Mouse (Mus musculus): ENCODE results near the gene Pmvk. TPM values are rescaled to one million over a fixed set of nuclear protein-coding genes. Genes with fewer than 3 reads are reported as not detected.

Gene Pmvk
- polyA plus RNA-seq, 1 experiment = 82.0 TPM

DNA sequence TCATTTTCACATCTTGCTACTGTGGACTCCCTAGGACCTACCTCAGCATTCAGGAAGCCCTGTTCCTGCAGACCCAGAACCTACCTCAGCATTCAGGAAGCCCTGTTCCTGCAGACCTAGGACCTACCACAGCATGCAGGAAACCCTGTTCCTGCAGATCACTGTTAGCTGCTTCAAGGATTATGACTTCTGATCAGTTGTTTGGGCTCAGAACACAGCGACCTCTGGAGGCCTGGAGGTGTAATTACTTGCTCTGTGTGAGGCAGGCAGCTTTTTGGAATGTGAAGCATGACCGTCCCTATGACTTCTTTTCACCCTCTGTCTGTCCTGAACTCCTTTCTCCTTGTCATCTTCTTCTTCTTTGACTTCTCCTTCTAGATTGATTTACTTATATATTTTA lies 27.1 kb downstream of the Pmvk start:
- no peak for DNase-seq (ENCODE audit: low read depth)

DNA sequence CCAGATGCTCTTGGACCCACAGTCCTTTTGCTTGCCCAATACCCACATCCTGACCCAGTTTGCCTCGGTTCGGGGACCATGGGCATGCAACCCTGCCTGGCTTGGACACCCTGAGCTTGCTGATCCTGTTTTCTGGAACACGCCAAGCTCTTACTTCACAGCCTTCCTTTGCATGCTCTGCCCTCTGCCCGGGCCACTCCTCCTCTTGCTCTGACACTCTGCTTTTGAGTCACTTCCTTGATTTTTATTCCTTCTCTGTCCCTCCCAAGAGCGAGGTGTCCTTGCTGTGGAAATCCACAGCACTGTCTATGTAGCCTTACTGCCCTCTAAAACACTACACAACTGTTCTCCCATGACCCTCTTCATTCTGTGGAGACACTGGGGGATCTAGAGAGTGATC lies 27.9 kb downstream of the Pmvk start:
- no peak for DNase-seq (ENCODE audit: low read depth)

DNA sequence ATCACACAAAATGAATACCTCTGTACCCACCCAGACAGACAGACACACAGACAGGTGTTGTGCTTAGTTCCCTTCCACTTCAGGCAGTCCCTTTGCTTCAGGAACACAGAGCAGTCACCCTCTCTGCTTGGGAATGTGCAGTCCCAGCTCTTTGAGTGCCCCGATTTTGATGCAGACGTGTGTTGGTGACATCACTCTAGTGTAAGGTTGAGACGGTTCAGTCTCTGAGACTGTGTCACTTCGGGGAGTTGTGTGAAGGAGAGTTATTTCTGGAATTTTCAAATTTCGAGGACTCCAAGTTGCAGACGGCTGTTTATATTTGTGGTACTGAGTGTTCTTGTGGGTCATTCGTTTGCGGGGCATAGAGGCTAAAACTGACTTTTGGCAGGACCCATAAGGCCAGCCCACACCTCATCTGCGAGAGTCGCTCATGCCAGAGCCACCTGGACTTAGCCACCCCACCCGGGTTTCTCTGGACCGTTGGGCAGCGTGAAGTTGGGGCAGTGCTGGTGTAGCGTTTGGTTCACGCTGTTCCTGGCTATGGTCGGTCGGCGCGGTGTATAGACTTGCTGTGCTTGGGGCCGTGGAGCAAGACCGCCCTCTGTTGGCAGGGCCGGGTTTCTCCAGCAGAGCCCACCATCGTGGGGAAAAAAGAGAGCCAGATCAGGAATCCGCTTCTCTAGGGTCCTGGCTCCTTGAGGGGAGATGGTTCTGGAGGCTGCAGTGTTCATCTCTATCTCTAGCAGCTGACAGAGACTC lies 30.6 kb downstream of the Pmvk start:
- DNase-seq (ENCODE audit: low read depth) = no peak

DNA sequence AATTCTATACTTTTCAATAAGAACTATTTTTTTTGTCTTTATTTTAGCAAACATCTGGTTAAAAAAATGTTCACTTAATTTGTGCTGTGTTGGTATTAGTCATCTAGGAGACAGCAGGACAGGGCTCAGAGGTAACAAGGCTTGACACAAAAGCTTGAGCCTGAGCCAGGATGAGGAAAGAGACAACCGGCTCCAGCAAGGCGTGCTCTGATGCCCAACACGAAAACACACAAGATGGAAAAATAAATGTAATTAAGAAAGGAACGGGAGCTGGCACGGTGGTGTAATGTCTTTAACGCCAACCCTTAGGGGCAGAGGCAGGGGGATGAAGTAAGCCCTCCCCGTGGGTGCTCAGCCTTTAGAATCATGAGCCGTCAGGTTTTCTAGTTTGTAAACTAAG lies 31.8 kb downstream of the Pmvk start:
- DNase-seq (ENCODE audit: low read depth) = no peak

DNA sequence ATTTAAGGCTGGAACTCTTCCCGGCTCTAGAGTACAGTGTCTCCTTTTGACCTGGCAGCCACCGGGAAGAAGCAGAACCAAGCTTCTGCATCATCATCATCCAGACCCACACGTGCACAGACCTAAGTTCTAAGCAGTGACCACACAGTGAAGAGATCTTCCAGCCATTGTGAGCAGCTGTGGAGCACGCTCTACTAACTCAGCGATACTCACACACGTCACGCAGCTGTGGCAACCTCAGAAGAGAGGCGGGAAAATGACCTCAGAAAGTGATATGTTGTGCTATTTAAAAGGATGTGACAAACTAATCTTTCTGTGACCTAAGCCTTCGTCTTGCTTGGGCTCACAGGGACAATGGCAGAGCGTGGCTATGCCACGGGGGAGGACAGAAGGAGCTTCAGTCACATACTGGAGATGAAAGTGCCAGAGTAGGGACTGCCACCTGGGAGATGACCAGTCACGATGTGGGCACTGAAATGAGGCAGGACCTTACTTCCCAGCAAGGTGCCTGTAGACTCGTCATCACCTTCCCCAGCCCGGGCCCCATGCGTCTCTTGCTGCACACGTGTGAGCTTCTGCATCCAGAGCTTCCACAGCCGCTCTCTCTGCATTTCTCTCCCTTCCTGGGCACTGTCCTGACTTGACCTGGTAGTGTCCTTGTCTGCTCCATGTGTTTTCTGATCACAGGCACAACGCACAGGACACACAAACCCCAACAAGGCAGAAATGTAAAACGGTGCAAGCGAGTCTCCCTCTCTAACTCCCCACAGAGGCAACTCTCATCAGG lies 32.8 kb downstream of the Pmvk start:
- no peak for DNase-seq (ENCODE audit: low read depth)

DNA sequence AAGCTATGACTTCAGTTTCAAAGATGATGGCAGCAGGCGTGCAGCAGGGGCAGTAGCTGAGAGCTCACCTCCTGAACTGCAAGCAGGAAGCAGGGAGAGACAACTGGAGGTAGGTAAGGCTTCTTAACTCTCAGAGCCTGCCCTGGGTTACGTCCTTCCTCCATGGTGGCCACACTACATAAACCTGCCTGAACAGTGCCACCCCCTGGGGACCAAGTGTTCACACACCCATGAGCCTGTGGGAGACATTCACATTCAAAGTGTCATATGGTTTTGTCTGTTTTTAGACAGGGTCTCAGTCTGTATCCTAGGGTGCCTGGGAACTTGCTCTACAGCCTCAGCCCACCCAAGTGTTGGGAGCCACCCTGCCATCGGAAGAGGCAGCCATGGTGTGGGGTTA lies 36.4 kb downstream of the Pmvk start:
- no peak for DNase-seq (ENCODE audit: low read depth)

DNA sequence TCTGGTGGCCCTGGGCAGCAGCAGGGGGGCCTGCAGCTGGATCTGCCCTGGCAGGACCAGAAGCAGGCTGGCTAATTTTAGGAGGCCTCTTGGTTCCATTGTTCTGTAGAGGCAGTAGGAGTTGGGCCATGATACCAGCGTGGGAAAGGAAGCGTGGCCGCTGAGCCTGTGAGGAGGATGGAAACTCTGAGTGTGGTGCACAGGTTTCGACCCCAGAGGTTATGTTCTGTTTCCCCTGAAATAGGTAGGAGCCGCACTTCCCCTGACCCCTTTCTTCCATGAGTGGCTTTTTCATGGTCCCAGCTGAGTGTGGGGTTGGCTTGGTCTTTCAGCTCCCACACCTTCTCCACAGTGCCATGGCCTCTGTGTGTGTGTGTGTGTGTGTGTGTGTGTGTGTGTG lies 37.2 kb downstream of the Pmvk start:
- DNase-seq (ENCODE audit: low read depth) = no peak

DNA sequence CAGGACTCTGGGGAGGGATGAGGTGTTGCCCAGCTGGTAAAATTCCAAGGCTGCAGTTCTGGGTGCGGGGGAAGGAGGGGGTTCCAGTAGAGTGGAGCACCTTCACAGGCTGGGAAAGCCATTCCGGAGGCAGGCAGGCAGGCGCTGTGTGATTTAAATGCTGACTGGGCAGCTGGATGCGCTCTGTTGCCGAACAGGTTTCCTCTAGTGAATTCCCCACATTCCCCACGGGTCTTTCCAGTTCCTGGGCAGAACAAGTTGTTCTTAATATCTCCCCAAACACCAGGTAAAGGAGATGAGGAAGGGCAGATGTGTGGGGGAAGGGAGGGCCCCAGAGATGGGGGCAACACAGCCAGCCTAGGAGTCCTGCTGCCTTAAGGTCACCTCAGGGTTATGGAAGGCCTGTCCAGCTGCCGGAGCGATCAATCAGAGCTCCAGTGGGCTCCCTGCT lies 38.4 kb downstream of the Pmvk start:
- DNase-seq (ENCODE audit: low read depth) = no peak

DNA sequence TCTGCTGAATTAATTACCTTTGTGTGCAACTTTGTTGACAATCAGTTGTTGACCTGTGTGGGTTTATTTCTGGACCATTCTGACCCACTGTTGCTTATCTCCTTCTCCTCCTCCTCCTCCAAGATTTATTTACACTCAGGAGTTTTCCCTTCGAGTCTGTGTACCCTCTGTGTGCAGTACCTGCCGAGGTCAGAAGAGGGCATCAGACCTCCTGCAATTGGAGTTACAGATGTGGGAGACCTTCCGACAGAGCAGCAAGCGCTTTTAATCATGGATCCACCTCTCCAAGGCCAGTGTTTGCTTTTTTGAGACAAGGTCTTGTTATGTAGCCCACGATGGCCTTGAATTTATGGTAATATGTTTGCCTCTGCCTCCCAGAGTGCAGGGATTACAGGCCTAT lies 40.3 kb downstream of the Pmvk start:
- DNase-seq (ENCODE audit: low read depth) = no peak

DNA sequence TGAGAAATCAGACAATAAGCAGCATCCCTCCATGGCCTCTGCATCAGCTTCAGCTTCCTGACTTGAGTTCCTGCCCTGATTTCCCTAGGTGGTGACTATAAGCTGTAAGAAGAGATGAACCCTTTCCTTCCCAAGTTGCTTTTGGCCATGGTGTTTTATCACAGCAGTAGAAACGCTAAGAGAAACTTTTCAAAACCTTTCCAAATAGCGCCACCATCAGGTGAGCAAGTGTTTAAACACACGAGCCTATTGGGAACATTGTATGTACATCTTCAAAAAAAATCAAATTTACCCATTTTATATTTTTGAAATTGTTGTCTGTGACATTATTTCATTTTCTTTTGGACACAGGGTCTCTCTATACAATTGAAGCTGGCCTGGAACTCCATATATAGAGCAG lies 42.0 kb downstream of the Pmvk start:
- DNase-seq (ENCODE audit: low read depth) = no peak

DNA sequence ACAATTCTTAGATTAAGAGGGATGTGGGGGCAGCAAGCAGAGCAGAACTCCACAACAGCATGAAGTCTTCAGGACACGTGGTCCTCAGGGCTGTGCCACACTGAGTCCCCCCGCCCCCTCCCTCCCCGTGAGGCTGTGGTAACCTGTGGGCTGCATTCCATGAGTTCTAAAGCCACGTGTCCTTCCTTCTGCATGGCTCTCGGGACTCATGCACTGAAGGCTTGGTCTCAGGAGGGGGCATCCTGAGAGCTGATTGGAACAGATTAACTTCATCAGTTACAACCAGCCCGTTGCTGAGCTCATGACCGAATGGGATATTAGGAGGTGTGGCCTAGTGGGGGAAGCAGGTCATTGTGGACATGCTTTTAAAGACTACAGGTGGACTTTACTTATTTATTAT lies 45.4 kb downstream of the Pmvk start:
- DNase-seq (ENCODE audit: low read depth) = no peak

DNA sequence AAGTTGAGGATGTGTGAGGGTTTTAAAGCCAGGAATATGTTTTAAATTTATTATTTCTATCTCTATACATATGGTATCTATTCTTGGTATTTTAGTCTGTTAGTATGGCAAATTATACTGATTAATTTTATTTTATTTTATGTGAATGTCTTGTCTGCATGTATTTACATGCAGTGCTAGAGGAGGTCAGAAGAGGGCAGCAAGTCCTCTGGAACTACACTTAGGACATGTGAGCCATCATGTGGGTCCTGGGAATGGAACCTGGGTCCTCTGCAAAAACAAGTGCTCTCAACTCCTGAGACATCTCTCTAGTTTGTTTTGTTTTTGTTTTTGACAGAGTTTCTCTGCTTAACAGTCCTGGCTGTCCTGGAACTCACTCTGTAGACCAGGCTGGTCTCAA lies 47.1 kb downstream of the Pmvk start:
- no peak for DNase-seq (ENCODE audit: low read depth)

DNA sequence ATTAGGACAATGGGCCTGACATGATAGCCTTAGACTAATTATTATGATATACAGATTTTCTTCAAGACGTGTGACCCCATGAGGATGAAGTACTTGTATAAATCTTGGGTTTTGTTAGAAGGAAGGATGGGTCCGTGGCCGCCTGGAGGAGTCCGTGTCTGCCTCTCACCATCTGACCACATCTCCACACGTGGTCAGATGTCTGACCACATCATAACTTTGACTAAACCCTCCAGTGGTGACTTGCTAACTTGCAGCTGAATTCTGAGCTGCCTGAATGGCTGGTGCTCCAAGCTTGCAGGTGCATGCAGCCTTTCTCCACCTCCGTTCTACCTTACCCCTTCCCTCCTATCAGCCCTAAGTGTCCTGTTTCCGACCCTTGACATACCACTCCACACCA lies 48.2 kb downstream of the Pmvk start:
- DNase-seq (ENCODE audit: low read depth) = no peak

DNA sequence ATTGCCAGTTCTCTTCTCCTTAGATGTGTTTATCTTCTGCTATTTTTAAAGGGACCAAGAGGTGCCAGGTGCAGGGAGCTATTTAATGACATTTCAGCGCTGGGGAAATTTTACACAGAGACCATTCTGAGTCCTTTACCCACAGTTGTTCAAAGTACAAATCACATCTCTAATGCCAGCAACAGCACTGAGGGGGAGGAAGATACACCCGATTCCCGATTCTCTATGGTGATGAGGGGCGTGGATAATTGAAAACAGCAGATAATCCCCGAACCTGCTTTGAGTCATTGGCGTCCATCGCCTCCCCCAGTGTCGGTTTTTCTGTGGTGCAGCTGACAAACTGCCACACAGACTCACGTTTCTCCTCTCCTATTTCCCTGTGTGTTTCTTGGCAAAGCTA lies 53.7 kb downstream of the Pmvk start:
- no peak for DNase-seq (ENCODE audit: low read depth)

DNA sequence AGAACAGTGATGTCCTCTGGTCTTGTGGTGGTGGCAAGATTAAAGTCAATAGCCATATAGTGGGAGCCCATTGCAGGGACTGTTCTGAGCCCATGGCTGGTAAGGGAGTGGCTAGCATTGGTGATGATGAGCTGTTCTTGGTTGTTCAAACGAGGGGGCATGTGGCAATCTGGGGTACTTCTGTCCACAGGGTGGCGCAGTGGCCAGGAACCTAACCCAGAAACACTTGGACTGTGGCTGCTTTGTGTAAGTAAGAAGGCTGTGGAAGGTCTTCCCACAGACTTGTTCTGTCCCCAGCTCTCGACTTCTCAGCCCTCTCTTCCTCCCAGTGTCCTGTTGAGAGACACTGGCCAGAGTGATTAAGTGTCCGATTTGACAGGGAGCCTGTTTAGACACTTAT lies 56.6 kb downstream of the Pmvk start:
- DNase-seq (ENCODE audit: low read depth) = no peak

DNA sequence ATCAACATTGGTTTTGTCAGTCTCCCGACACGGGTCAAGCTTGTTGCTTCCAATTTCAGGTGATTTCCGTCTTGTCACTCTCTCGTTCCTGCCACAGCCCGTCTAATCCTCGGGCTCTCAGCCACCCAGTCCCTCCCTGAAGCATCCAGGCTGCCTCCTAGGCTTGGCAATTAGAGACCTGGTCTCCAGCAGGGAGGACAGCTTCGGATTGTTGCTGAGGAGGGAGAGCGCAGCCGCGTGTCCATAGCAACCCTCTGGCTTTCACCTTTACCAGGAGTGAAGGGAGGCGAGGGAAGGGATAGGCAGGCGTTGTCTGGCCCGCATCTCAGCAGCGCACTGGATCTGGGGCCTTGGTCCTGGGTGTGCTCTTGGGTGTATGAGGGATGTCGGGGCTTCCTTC lies 57.1 kb downstream of the Pmvk start:
- no peak for DNase-seq (ENCODE audit: low read depth)

DNA sequence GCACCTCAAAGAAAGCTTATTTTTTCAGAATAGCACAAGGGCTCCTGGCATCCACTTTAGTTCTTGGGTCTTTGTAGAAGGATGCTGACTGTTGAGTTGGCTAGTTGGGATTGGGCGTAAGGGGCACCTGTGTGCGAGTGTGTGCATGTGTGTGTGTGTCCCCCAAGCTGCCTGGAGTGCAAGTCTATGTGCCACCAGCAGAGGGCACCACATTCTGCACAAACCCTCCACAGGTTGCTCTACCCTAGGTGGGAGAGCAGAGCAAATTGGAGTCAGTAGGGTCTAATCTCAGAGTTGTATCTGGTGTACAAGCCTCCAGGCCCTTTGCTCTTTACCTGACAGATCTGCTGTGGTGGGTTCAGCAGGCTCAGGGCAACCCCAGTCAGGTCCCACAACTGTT lies 57.9 kb downstream of the Pmvk start:
- no peak for DNase-seq (ENCODE audit: low read depth)

DNA sequence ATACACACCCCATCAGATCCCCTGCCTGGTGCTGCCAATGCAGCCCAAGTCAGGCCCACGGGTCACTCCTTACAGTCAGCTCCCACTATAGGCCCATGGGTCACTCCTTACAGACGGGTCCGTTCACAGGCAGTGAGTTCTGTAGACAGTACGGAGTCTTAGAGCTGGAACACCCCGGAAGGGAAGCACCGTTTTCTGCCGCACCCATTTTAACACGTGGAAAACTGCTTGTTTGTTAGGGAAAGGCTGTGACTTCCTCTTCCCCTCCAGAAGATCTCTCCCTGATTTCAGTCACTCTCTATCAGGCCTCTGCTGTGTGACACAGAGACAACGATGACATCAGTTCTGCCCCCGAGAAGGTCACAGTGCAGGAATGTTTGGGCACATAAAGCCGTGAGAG lies 61.1 kb downstream of the Pmvk start:
- no peak for DNase-seq (ENCODE audit: low read depth)

DNA sequence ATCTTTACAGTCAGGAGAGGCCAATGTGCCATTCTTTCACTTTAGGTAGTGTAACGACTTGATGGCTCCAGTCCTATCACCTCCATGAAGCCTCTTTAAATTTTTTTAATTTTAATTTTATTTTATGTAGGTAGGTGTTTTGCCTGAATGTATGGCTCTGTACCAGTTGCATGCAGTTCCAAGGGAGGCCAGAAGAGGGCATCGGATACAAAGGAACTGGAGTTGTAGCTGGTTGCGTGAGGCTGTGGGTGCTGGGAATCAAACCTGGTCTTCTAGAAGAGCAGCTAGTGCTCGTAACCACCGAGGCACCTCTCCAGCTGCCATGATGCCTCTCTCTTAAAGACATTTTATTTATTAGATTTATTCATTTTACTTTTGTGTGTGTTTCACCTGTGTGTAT lies 62.0 kb downstream of the Pmvk start:
- DNase-seq (ENCODE audit: low read depth) = no peak
